Mouse (Mus musculus) adrenal gland, postnatal 14 days (tissue): ENCODE data around the gene Car10. TPM values are rescaled to one million over a fixed set of nuclear protein-coding genes. Genes with fewer than 3 reads are reported as not detected.
"Not testable (repeated sequence)": the region's sequence is repeated elsewhere in the genome, so short reads cannot be mapped to it uniquely, and the experiment has no call there.

ENCODE experiments used
- DNase-seq: peaks from one replicate; pipeline ENCODE4 v3.0.0; 2021; ENCODE audit warnings: mixed read lengths
- total RNA-seq: library from RNA; stranded (reverse); gene quantifications from 2 replicates; pipeline ENCODE4 v1.2.3, GENCODE M21; 2021

Car10 gene
- total RNA-seq, 1 experiment from 2014 or later, result 0.37 TPM

GRCm38 (mm10) chr11:93396356-93396755 lies 298.5 kb downstream of the Car10 start:
- no peak for DNase-seq

DNA sequence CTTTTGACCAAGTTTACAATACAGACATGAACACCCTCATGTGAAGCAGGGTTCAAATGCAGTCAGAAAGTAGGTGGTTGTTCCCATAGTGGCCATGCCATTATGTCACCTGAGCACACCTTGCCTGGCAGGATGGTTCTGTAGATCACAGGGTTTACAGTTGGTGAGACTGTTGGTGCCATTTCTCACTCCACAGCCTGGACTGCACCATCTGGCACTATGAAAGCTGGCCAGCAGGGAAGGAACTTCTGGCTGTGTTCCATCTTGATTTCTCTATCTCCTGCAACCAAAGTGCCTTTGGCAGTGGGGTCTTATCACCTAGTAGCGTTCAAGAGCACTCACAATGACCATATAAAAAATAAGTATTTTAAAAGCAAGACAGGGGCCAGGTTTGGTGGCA lies 303.3 kb downstream of the Car10 start:
- not testable (repeated sequence) for DNase-seq

GRCm38 (mm10) chr11:93407981-93408380 lies 310.2 kb downstream of the Car10 start:
- DNase-seq, result no peak

GRCm38 (mm10) chr11:93431482-93431881 lies 333.7 kb downstream of the Car10 start:
- DNase-seq, result no peak

DNA sequence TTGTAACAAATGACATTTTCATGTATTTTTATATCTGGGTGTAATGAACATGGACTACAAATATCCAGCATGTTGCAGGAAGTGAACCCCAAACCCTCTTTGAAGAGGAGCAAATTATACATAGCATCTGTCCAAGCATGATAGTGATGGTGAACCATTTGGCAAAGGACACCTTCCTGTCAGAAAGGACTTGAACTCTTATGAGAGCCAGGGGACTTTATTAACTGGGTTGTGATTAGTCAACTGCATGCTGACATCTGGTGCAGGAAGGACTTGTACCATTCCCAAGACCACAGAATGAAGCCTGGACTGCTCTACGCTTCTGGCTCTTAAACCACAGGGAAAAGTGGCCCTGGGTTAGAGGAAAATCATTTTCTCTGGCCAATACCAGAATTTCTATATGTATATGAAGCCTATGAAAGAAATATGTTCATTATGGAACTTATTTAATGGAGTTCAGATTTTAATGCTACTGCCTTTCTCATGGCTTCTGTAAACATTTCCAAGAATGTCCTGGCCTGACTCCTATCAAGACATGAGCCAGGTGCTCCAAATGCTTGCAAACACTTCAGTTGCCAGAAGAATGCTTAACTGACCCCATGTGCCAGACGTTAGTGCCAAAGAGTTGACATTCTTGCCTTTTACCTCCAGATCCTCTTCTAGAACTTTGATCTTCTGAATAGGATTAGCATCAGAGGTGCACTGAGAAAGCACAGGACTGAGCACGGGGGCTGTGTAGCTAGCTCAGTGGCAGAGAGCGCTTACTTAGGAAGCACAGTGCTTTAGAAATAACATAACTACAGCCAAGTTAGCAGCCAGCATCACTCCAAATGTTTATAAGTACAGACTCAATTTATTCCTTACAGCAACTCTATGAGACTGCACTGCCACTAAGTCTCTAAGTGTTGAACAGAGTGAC lies 337.4 kb downstream of the Car10 start:
- DNase-seq, result no peak

GRCm38 (mm10) chr11:93436892-93437291 lies 339.1 kb downstream of the Car10 start:
- DNase-seq, result no peak

DNA sequence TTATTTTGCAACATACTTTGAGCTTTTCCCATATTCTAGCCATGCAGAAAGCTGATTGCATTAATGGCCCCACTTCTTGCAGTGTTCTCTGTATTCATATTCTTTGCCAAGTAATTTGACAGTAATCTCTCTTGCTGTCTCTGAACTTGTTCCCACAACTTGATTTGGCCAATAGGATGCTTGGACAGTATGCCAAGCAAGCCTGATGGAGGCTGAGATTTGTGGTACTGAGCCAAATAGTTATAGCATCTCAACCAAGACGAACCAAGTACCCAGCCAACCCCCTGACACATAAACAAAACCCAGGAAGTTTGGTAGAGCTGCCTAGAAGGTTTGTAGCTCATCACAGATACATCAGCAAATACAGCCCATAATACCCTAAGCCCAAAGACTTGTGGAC lies 342.6 kb downstream of the Car10 start:
- DNase-seq, result no peak

DNA sequence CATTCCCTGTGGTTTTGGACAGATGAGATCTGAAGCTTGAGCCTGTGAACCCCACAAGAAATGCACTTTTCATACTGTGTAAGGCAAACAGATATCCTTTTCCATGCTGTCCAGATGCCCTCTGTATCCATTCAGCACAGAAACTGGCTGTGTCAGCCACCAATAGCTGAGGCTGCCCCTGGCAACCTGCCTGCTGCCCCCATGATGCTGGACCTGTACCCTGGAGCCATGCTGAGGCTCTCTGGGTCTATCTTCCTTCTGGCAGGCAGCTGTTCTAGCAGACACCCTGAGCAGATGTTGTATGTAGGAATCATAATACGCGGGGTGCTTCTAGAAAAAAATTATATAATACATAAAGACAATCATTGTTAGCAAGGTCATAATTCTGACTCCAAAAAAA lies 345.9 kb downstream of the Car10 start:
- DNase-seq, result no peak

DNA sequence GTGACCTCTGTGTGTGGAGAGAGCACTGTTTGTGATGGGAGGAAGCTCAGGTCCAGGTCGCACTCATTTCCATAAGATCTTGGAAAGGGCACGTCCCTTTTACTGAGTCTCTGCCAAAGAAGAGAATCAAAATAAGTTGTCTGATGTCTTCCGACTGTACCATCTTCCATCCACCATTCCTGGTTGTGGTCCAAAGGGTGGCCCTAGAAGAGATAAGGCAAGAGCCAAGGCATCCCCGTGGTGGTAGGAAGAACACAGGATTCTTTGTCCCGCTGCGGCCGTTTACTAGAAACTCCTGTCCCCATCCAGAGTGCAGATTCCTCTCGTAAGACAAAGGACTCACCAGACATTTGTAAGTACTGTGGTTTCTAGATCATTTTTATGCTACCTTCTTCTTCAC lies 346.9 kb downstream of the Car10 start:
- DNase-seq, result no peak

DNA sequence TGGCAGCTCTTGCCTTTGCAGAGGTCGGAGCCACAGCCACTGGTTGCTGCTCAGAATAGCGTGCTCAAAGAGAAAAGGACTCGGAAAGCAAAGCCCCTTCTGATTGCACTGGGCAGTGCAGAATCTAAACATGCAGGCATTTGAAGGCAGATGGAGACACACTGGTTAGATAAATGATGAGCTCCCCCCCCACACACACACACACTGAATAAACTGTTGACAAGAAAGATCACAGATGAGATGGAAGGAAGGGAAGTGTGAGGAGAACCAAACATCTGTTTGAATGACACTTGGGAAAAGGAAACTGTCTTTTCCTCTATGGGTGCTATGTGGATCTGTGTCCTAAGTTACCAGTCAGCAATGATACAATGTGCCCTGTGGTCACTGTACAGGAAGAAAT lies 349.7 kb downstream of the Car10 start:
- no peak for DNase-seq

DNA sequence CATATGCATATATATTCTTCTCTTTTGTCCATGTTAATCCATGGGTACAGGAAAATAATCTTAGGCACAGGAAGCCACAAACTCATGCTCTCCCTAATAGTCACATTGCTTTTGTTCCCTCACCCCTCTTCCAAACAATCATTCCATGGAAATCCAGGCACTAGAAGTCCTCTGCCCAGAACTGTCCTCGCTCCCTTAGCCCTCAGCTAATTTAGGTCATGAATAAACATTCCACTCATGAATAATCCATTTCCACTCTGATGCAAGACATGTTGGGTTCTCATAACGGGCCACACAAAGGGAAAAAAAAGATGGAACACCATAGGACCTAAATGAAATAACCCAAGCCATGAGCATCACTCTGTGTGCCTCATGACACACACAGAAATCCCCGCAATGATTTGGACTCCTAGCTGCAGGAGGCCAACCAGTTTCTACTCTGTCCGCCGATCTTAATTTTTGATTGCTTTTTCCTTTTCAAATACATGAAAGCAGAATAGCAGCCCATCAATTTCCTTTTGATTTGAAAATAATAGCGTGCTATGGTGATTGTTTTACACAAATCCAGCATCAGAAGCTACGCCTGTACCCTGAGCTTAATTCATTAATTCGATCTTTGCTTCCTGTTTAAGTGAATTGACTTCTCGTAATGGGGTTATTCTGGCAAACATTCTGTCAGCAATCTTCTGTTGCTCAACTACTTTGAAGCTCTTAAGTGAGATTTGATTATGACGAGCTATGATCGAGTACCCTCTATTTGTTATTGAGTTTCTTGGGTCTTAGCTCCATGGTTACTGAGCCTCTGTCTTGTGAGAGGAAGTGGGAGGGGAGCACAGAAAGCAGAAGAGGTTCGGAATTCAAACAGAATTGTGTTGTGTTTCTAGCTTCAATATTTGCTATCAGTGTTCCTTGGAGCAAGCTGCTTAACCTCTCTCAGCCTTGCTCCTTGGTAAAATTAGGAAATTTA lies 350.7 kb downstream of the Car10 start:
- DNase-seq, result no peak

GRCm38 (mm10) chr11:93450535-93450934 lies 352.7 kb downstream of the Car10 start:
- DNase-seq, result no peak

- no peak for DNase-seq
Observed at GRCm38 (mm10) chr11:93466221-93466620, 368.4 kb downstream of the Car10 start.

GRCm38 (mm10) chr11:93467711-93468110 lies 369.9 kb downstream of the Car10 start:
- no peak for DNase-seq

GRCm38 (mm10) chr11:93470771-93471170 lies 372.9 kb downstream of the Car10 start:
- no peak for DNase-seq

GRCm38 (mm10) chr11:93471573-93472179 lies 373.8 kb downstream of the Car10 start:
- peak; percentile 80 for DNase-seq

GRCm38 (mm10) chr11:93484661-93485060 lies 386.8 kb downstream of the Car10 start:
- DNase-seq, result no peak

DNA sequence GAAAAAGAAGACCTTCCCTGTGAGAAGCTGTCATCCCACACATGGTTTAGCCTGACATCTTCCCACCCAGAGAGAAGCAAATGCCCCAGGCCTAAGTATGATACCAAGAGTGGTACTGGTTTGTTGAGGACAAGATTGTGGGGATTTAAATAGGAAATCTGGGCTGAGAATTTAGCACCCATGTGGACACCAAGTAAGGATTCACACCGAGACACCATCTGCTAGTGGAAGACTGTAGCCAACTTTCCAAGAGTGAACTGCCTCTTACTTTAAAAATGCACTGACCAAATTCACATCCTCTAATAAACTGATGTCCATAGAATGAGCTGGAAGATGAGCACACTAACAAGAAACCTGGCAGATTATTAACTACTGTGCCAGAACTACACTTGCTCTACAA lies 389.2 kb downstream of the Car10 start:
- DNase-seq, result no peak

GRCm38 (mm10) chr11:93487913-93488604 lies 390.2 kb downstream of the Car10 start:
- no peak for DNase-seq

DNA sequence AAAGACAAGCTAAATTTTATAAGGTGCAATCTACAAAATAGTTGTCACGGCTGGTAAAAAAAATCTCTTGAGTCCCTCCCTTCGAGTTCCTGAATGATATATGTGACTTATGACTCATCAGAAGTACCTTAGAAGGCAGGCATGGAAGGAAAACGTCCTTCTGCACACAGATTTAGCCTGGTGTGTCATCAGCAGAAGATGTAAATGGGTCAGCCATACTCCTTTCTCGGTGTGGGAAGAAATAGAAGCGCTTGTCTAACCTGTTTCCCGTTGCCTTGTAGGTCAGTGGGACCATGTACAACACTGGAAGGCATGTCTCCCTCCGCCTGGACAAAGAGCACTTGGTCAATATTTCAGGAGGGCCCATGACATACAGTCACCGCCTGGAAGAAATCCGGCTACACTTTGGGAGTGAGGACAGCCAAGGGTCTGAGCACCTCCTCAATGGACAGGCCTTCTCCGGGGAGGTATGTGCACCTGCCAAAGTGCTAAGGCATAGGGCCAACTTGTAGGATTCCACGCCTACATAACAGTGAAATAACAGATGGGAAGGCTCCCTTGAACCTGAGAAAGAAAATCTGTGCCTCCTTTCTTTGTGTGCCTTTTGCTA lies 392.5 kb downstream of the Car10 start:
- no peak for DNase-seq

DNA sequence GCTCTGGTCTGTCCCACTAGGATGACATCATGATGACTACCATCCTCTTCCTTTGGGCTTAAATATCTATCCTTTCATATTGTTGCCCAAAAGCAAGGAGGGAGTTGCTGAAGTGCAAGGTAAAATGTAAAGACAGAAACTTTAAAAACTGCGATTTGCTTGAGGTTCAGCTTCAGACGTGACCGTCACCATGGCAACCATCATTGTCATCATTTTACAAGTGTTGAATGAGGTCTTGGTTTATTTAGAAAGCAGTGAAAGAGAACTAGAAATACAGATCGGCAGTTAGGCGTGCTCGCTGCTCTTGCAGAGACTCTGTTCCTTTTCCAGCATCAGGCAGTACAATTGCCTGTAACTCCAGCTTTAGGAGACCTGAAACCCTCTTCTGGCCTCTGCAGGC lies 400.1 kb downstream of the Car10 start:
- no peak for DNase-seq
